Mouse (Mus musculus): ENCODE measurements at regions not wholly inside any gene's neighbourhood (a gene's known extent, or its start where the extent isn't known, plus 50 kb on each side); places are given as distances from the start of the nearest gene placed in this dataset.

DNA sequence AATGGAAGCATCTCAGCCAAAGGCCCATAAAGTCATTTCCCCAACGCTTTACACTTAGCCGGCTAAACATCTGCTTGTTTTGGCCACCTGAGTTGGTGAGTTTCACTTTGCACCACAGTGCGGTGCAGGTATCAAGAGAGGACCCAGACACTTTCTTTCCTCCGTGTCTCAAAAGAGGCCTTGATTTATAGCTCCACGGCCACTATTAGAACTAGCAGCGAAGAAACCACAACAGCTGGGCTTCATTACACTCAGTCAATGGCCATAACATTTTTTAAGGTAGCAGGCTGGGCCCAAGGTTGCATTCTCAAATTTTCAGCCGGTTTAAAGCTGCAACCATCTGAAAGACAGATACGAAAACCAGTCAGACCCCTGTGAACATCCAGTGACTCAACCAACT lies 103.4 kb downstream of the Mreg start:
- H3K4me3 ChIP-seq (ENCODE audit: low read length): no peak overlapping the region
- no peak overlapping the region for H3K27ac ChIP-seq (ENCODE audit: low read depth, low read length)
- 87% methylated on average over 8 of the region's 8 CpGs for WGBS
- H3K4me2 ChIP-seq (ENCODE audit: low read length): no peak overlapping the region
- H3K9ac ChIP-seq (ENCODE audit: low read depth, low read length): no peak overlapping the region
- H3K27me3 ChIP-seq (replicated peaks; ENCODE audit: control insufficient read depth, insufficient read depth, low read length): no peaks in the 10 kb centered on the region
- no peaks in the 10 kb centered on the region for H3K36me3 ChIP-seq (ENCODE audit: control insufficient read depth, insufficient read depth, low read length)
- ATAC-seq: no peak
- H3K9me3 ChIP-seq (ENCODE audit: control insufficient read depth, low read length): no peaks in the 10 kb centered on the region
- no peaks in the 10 kb centered on the region for H3K4me1 ChIP-seq (ENCODE audit: control insufficient read depth, insufficient read depth, low read depth, low read length)

- Histone ChIP-seq H3K9ac (ENCODE audit: low read depth, low read length) (no peak overlapping the region), H3K4me1 (ENCODE audit: control insufficient read depth, insufficient read depth, low read depth, low read length) (no peaks in the 10 kb centered on the region), H3K36me3 (ENCODE audit: control insufficient read depth, insufficient read depth, low read length) (no peaks in the 10 kb centered on the region), H3K27ac (ENCODE audit: low read depth, low read length) (no peak overlapping the region), H3K9me3 (ENCODE audit: control insufficient read depth, low read length) (no peaks in the 10 kb centered on the region), H3K27me3 (replicated peaks; ENCODE audit: control insufficient read depth, insufficient read depth, low read length) (no peaks in the 10 kb centered on the region), H3K4me3 (ENCODE audit: low read length) (no peak overlapping the region), H3K4me2 (ENCODE audit: low read length) (no peak overlapping the region)
- no peak for ATAC-seq
- 88% methylated on average over 7 of the region's 7 CpGs for WGBS
Observed at GRCm38 (mm10) chr1:72107125-72107524, 105.0 kb downstream of the Mreg start.

- ATAC-seq: no peak
- Histone ChIP-seq H3K9ac (ENCODE audit: low read depth, low read length) (no peak overlapping the region), H3K27me3 (replicated peaks; ENCODE audit: control insufficient read depth, insufficient read depth, low read length) (no peaks in the 10 kb centered on the region), H3K4me3 (ENCODE audit: low read length) (no peak overlapping the region), H3K4me2 (ENCODE audit: low read length) (no peak overlapping the region), H3K27ac (ENCODE audit: low read depth, low read length) (no peak overlapping the region), H3K36me3 (ENCODE audit: control insufficient read depth, insufficient read depth, low read length) (no peaks in the 10 kb centered on the region), H3K4me1 (ENCODE audit: control insufficient read depth, insufficient read depth, low read depth, low read length) (no peaks in the 10 kb centered on the region), H3K9me3 (ENCODE audit: control insufficient read depth, low read length) (no peaks in the 10 kb centered on the region)
- 93% methylated on average over 4 of the region's 4 CpGs for WGBS
Observed at GRCm38 (mm10) chr1:72106655-72107054, 105.5 kb downstream of the Mreg start.

- WGBS: 79% methylated on average over 5 of the region's 5 CpGs
- H3K4me1 ChIP-seq (ENCODE audit: control insufficient read depth, insufficient read depth, low read depth, low read length): no peaks in the 10 kb centered on the region
- no peak for ATAC-seq
Observed at GRCm38 (mm10) chr1:72105435-72106057, 106.6 kb downstream of the Mreg start.

GRCm38 (mm10) chr1:72103962-72104361 lies 108.1 kb downstream of the Mreg start:
- no peak overlapping the region for H3K4me3 ChIP-seq (ENCODE audit: low read length)
- H3K36me3 ChIP-seq (ENCODE audit: control insufficient read depth, insufficient read depth, low read length): no peaks in the 10 kb centered on the region
- ATAC-seq: no peak
- no peak overlapping the region for H3K9ac ChIP-seq (ENCODE audit: low read depth, low read length)
- no peak overlapping the region for H3K4me2 ChIP-seq (ENCODE audit: low read length)
- H3K9me3 ChIP-seq (ENCODE audit: control insufficient read depth, low read length): no peaks in the 10 kb centered on the region
- H3K27ac ChIP-seq (ENCODE audit: low read depth, low read length): no peak overlapping the region
- 88% methylated on average over 6 of the region's 6 CpGs for WGBS
- no peaks in the 10 kb centered on the region for H3K4me1 ChIP-seq (ENCODE audit: control insufficient read depth, insufficient read depth, low read depth, low read length)
- H3K27me3 ChIP-seq (replicated peaks; ENCODE audit: control insufficient read depth, insufficient read depth, low read length): no peaks in the 10 kb centered on the region

More at GRCm38 (mm10) chr1:72105435-72106057, 106.6 kb downstream of the Mreg start:
- no peaks in the 10 kb centered on the region for H3K36me3 ChIP-seq (ENCODE audit: control insufficient read depth, insufficient read depth, low read length)
- H3K9me3 ChIP-seq (ENCODE audit: control insufficient read depth, low read length): no peaks in the 10 kb centered on the region
- no peak overlapping the region for H3K4me2 ChIP-seq (ENCODE audit: low read length)
- H3K9ac ChIP-seq (ENCODE audit: low read depth, low read length): no peak overlapping the region
- H3K4me3 ChIP-seq (ENCODE audit: low read length): no peak overlapping the region
- no peak overlapping the region for H3K27ac ChIP-seq (ENCODE audit: low read depth, low read length)
- no peaks in the 10 kb centered on the region for H3K27me3 ChIP-seq (replicated peaks; ENCODE audit: control insufficient read depth, insufficient read depth, low read length)

GRCm38 (mm10) chr1:72103387-72103786 lies 108.7 kb downstream of the Mreg start:
- 86% methylated on average over 6 of the region's 6 CpGs for WGBS
- no peaks in the 10 kb centered on the region for H3K27me3 ChIP-seq (replicated peaks; ENCODE audit: control insufficient read depth, insufficient read depth, low read length)
- H3K27ac ChIP-seq (ENCODE audit: low read depth, low read length): no peak overlapping the region
- H3K9me3 ChIP-seq (ENCODE audit: control insufficient read depth, low read length): no peaks in the 10 kb centered on the region
- no peak overlapping the region for H3K9ac ChIP-seq (ENCODE audit: low read depth, low read length)
- H3K4me3 ChIP-seq (ENCODE audit: low read length): no peak overlapping the region
- ATAC-seq: no peak
- H3K36me3 ChIP-seq (ENCODE audit: control insufficient read depth, insufficient read depth, low read length): no peaks in the 10 kb centered on the region
- H3K4me2 ChIP-seq (ENCODE audit: low read length): no peak overlapping the region
- no peaks in the 10 kb centered on the region for H3K4me1 ChIP-seq (ENCODE audit: control insufficient read depth, insufficient read depth, low read depth, low read length)

GRCm38 (mm10) chr1:72099447-72099846 lies 112.7 kb downstream of the Mreg start:
- ATAC-seq: no peak
- H3K9ac ChIP-seq (ENCODE audit: low read depth, low read length): no peak overlapping the region
- H3K4me1 ChIP-seq (ENCODE audit: control insufficient read depth, insufficient read depth, low read depth, low read length): no peaks in the 10 kb centered on the region
- no peaks in the 10 kb centered on the region for H3K36me3 ChIP-seq (ENCODE audit: control insufficient read depth, insufficient read depth, low read length)
- no peak overlapping the region for H3K4me3 ChIP-seq (ENCODE audit: low read length)
- no peaks in the 10 kb centered on the region for H3K9me3 ChIP-seq (ENCODE audit: control insufficient read depth, low read length)
- WGBS: 83% methylated on average over 5 of the region's 5 CpGs
- no peaks in the 10 kb centered on the region for H3K27me3 ChIP-seq (replicated peaks; ENCODE audit: control insufficient read depth, insufficient read depth, low read length)
- H3K4me2 ChIP-seq (ENCODE audit: low read length): no peak overlapping the region
- no peak overlapping the region for H3K27ac ChIP-seq (ENCODE audit: low read depth, low read length)

- no peaks in the 10 kb centered on the region for H3K4me1 ChIP-seq (ENCODE audit: control insufficient read depth, insufficient read depth, low read depth, low read length)
- H3K9me3 ChIP-seq (ENCODE audit: control insufficient read depth, low read length): no peaks in the 10 kb centered on the region
- H3K27ac ChIP-seq (ENCODE audit: low read depth, low read length): no peak overlapping the region
- H3K4me3 ChIP-seq (ENCODE audit: low read length): no peak overlapping the region
- ATAC-seq: no peak
- H3K36me3 ChIP-seq (ENCODE audit: control insufficient read depth, insufficient read depth, low read length): no peaks in the 10 kb centered on the region
- WGBS: 73% methylated on average over 2 of the region's 2 CpGs
- no peak overlapping the region for H3K9ac ChIP-seq (ENCODE audit: low read depth, low read length)
- H3K27me3 ChIP-seq (replicated peaks; ENCODE audit: control insufficient read depth, insufficient read depth, low read length): no peaks in the 10 kb centered on the region
- no peak overlapping the region for H3K4me2 ChIP-seq (ENCODE audit: low read length)
Observed at GRCm38 (mm10) chr1:72091344-72091743, 120.8 kb downstream of the Mreg start.

- Histone ChIP-seq H3K9me3 (ENCODE audit: control insufficient read depth, low read length) (no peaks in the 10 kb centered on the region), H3K4me3 (ENCODE audit: low read length) (no peak overlapping the region), H3K4me1 (ENCODE audit: control insufficient read depth, insufficient read depth, low read depth, low read length) (no peaks in the 10 kb centered on the region), H3K27ac (ENCODE audit: low read depth, low read length) (no peak overlapping the region), H3K9ac (ENCODE audit: low read depth, low read length) (no peak overlapping the region), H3K36me3 (ENCODE audit: control insufficient read depth, insufficient read depth, low read length) (no peaks in the 10 kb centered on the region), H3K4me2 (ENCODE audit: low read length) (no peak overlapping the region), H3K27me3 (replicated peaks; ENCODE audit: control insufficient read depth, insufficient read depth, low read length) (no peaks in the 10 kb centered on the region)
- ATAC-seq: no peak
- WGBS: 62% methylated on average over 6 of the region's 6 CpGs
Observed at GRCm38 (mm10) chr1:72085661-72086060, 126.4 kb downstream of the Mreg start.

DNA sequence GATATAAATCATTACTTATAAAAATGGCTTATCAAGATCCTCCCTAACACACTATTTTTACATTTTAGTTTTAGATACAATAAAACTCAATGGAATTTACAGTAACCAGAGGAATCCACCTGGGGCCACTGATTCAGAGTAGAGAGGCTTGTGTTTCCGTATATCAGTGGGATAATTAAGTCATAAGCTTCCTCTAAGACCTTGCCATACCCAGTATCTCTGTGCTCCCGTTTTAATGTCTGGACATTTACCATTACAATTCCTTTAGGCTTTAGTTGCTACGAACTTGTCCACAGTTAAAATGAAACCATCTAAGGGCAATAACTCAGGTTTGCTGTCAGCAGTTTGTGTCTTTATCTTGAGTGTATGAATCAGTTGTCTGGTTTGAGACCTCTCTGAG lies 127.9 kb downstream of the Mreg start:
- no peak overlapping the region for H3K27ac ChIP-seq (ENCODE audit: low read depth, low read length)
- 69% methylated on average over 3 of the region's 3 CpGs for WGBS
- no peak overlapping the region for H3K4me3 ChIP-seq (ENCODE audit: low read length)

More for the DNA sequence above, 127.9 kb downstream of the Mreg start:
- Histone ChIP-seq H3K9ac (ENCODE audit: low read depth, low read length) (no peak overlapping the region), H3K4me1 (ENCODE audit: control insufficient read depth, insufficient read depth, low read depth, low read length) (no peaks in the 10 kb centered on the region), H3K4me2 (ENCODE audit: low read length) (no peak overlapping the region), H3K36me3 (ENCODE audit: control insufficient read depth, insufficient read depth, low read length) (no peaks in the 10 kb centered on the region), H3K9me3 (ENCODE audit: control insufficient read depth, low read length) (no peaks in the 10 kb centered on the region), H3K27me3 (replicated peaks; ENCODE audit: control insufficient read depth, insufficient read depth, low read length) (no peaks in the 10 kb centered on the region)
- no peak for ATAC-seq

All from hindbrain, embryonic 16.5 days (tissue).